Mouse (Mus musculus) forebrain, embryonic 10.5 days (tissue): Measurements from ENCODE around the gene Defb21. TPM values are rescaled to one million over a fixed set of nuclear protein-coding genes. Genes with fewer than 3 reads are reported as not detected.

ENCODE experiments used
- DNase-seq: peaks from one replicate; pipeline ENCODE4 v3.0.0-alpha.2; 2017; ENCODE audit warnings: low spot score; ENCODE audit errors: extremely low spot score
- H3K27ac ChIP-seq: fragments of 300-500 bp; sonication (generic); 2 replicates; pipeline ENCODE4 v1.5.1; 2016; ENCODE audit warnings: mild to moderate bottlenecking
- H3K27me3 ChIP-seq: fragments of 300-500 bp; sonication (generic); 2 replicates; pipeline ENCODE4 v1.6.1; 2016; ENCODE audit warnings: mild to moderate bottlenecking; ENCODE audit not compliant: poor library complexity, severe bottlenecking
- H3K36me3 ChIP-seq: fragments of 300-500 bp; sonication (generic); replicated peaks from 2 replicates; pipeline ENCODE4 v1.6.1; 2016; ENCODE audit warnings: mild to moderate bottlenecking, moderate library complexity
- H3K4me1 ChIP-seq: fragments of 300-500 bp; sonication (generic); 2 replicates; pipeline ENCODE4 v1.6.1; 2016
- H3K4me3 ChIP-seq: fragments of 300-500 bp; sonication (generic); 2 replicates; pipeline ENCODE4 v1.5.1; 2016; ENCODE audit warnings: mild to moderate bottlenecking, moderate library complexity
- H3K9me3 ChIP-seq: fragments of 300-500 bp; sonication (generic); 2 replicates; pipeline ENCODE4 v1.6.1; 2016; ENCODE audit warnings: mild to moderate bottlenecking, moderate library complexity
- WGBS: fragments of 180-500 bp; shearing (Covaris S2); methylation state at CpG from one replicate; pipeline ENCODE4 v1.1.7; 2016; 5-methylcytosine and 5-hydroxymethylcytosine counted together
- polyA plus RNA-seq: library from polyadenylated mRNA; unstranded; fragments of >200 nt; fragmentation: Nextera tagmentation; extraction: Ambion mirVana; gene quantifications from 2 replicates; pipeline ENCODE4 v1.2.1, GENCODE M21; 2016

The Defb21 gene
- polyA plus RNA-seq, 1 experiment from 2014 or later: not detected

- Histone ChIP-seq H3K27ac (no peak overlapping the region), H3K27me3 (no peaks in the 10 kb centered on the region), H3K36me3 (no peaks in the 10 kb centered on the region), H3K4me1 (no peaks in the 10 kb centered on the region), H3K9me3 (no peaks in the 10 kb centered on the region), H3K4me3 (no peak overlapping the region)
- 91% methylated on average over 8 of the region's 8 CpGs for WGBS
- no peak for DNase-seq
Observed at GRCm38 (mm10) chr2:152573484-152573883, 940 bp downstream of the Defb21 start.

GRCm38 (mm10) chr2:152580107-152580506, 7.6 kb downstream of the Defb21 start, which contains the start of gene Defb19:
Gene Defb19 (minus strand): TSS chr2:152580312.
- Histone ChIP-seq H3K27me3 (no peaks in the 10 kb centered on the region), H3K9me3 (no peaks in the 10 kb centered on the region), H3K36me3 (no peaks in the 10 kb centered on the region), H3K4me1 (0 out of 2 replicates have a peak, but pooled peaks cover under 1% of the 10 kb centered on the region), H3K4me3 (no peak within 1 kb of the TSS), H3K27ac (no peak within 1 kb of the TSS)
- DNase-seq: no peak
- WGBS: 72% methylated on average over 7 of the region's 7 CpGs

GRCm38 (mm10) chr2:152580612-152581011, 8.1 kb downstream of the Defb21 start:
- Histone ChIP-seq H3K27me3 (no peaks in the 10 kb centered on the region), H3K9me3 (no peaks in the 10 kb centered on the region), H3K27ac (no peak overlapping the region), H3K4me3 (no peak overlapping the region), H3K36me3 (no peaks in the 10 kb centered on the region), H3K4me1 (peaks cover 6% of the 10 kb centered on the region)
- 95% methylated on average over 11 of the region's 11 CpGs for WGBS
- no peak for DNase-seq

- H3K4me1 ChIP-seq: peaks cover 24% of the 10 kb centered on the region
- H3K27me3 ChIP-seq: no peaks in the 10 kb centered on the region
- no peak overlapping the region for H3K4me3 ChIP-seq
- WGBS: 77% methylated on average over 4 of the region's 4 CpGs
- no peak for DNase-seq
- H3K36me3 ChIP-seq: no peaks in the 10 kb centered on the region
- H3K27ac ChIP-seq: no peak overlapping the region
- H3K9me3 ChIP-seq: no peaks in the 10 kb centered on the region
Observed at GRCm38 (mm10) chr2:152586926-152587560, 14.5 kb downstream of the Defb21 start.

GRCm38 (mm10) chr2:152588450-152588849, 15.9 kb downstream of the Defb21 start:
- WGBS: 56% methylated on average over 2 of the region's 2 CpGs
- H3K4me3 ChIP-seq: no peak overlapping the region
- no peak overlapping the region for H3K27ac ChIP-seq
- no peaks in the 10 kb centered on the region for H3K27me3 ChIP-seq
- H3K36me3 ChIP-seq: no peaks in the 10 kb centered on the region
- DNase-seq: no peak
- H3K9me3 ChIP-seq: no peaks in the 10 kb centered on the region
- H3K4me1 ChIP-seq: peaks cover 24% of the 10 kb centered on the region

- Histone ChIP-seq H3K4me3 (no peak overlapping the region), H3K4me1 (peaks cover 24% of the 10 kb centered on the region), H3K27ac (no peak overlapping the region), H3K9me3 (no peaks in the 10 kb centered on the region), H3K36me3 (no peaks in the 10 kb centered on the region), H3K27me3 (no peaks in the 10 kb centered on the region)
- 38% methylated on average over 6 of the region's 6 CpGs for WGBS
- DNase-seq: no peak
Observed at GRCm38 (mm10) chr2:152589021-152589420, 16.5 kb downstream of the Defb21 start.

GRCm38 (mm10) chr2:152599299-152599698, 26.8 kb downstream of the Defb21 start, which contains the start of gene Defb45:
Gene Defb45 (minus strand): TSS chr2:152599399.
- no peak for DNase-seq
- H3K4me1 ChIP-seq: no peaks in the 10 kb centered on the region
- H3K36me3 ChIP-seq: no peaks in the 10 kb centered on the region
- H3K9me3 ChIP-seq: no peaks in the 10 kb centered on the region; the same call in 1 of the 2 replicates
- no peak within 1 kb of the TSS for H3K4me3 ChIP-seq
- no peaks in the 10 kb centered on the region for H3K27me3 ChIP-seq
- no peak within 1 kb of the TSS for H3K27ac ChIP-seq
- WGBS: 73% methylated on average over 7 of the region's 7 CpGs

GRCm38 (mm10) chr2:152600076-152600475, 27.5 kb downstream of the Defb21 start:
- WGBS: 91% methylated on average over 6 of the region's 6 CpGs
- H3K27me3 ChIP-seq: no peaks in the 10 kb centered on the region
- no peaks in the 10 kb centered on the region for H3K36me3 ChIP-seq
- no peaks in the 10 kb centered on the region for H3K4me1 ChIP-seq
- H3K9me3 ChIP-seq: no peaks in the 10 kb centered on the region; the same call in 1 of the 2 replicates
- DNase-seq: no peak
- H3K27ac ChIP-seq: no peak overlapping the region
- no peak overlapping the region for H3K4me3 ChIP-seq

GRCm38 (mm10) chr2:152601275-152601960, 28.9 kb downstream of the Defb21 start:
- Histone ChIP-seq H3K9me3 (no peaks in the 10 kb centered on the region; the same call in 1 of the 2 replicates), H3K36me3 (no peaks in the 10 kb centered on the region), H3K4me3 (no peak overlapping the region), H3K27ac (no peak overlapping the region), H3K4me1 (no peaks in the 10 kb centered on the region), H3K27me3 (no peaks in the 10 kb centered on the region)
- 74% methylated on average over 4 of the region's 4 CpGs for WGBS
- DNase-seq: no peak

GRCm38 (mm10) chr2:152604057-152604456, 31.5 kb downstream of the Defb21 start, which contains the start of gene Defb36:
Gene Defb36 (plus strand): TSS chr2:152604327.
- no peaks in the 10 kb centered on the region for H3K36me3 ChIP-seq
- 86% methylated on average over 15 of the region's 15 CpGs for WGBS
- H3K4me1 ChIP-seq: no peaks in the 10 kb centered on the region
- H3K27me3 ChIP-seq: no peaks in the 10 kb centered on the region
- H3K9me3 ChIP-seq: peaks cover 2% of the 10 kb centered on the region; the same call in 1 of the 2 replicates
- DNase-seq: no peak
- H3K27ac ChIP-seq: no peak within 1 kb of the TSS
- no peak within 1 kb of the TSS for H3K4me3 ChIP-seq

GRCm38 (mm10) chr2:152607746-152608145, 35.2 kb downstream of the Defb21 start:
- Histone ChIP-seq H3K27ac (no peak overlapping the region), H3K4me1 (peaks cover 10% of the 10 kb centered on the region), H3K27me3 (no peaks in the 10 kb centered on the region), H3K4me3 (no peak overlapping the region), H3K36me3 (no peaks in the 10 kb centered on the region), H3K9me3 (peaks cover 2% of the 10 kb centered on the region; the same call in 1 of the 2 replicates)
- no peak for DNase-seq
- WGBS: 82% methylated on average over 6 of the region's 6 CpGs

GRCm38 (mm10) chr2:152608719-152609118, 36.2 kb downstream of the Defb21 start:
- H3K27ac ChIP-seq: no peak overlapping the region
- H3K27me3 ChIP-seq: no peaks in the 10 kb centered on the region
- H3K9me3 ChIP-seq: peaks cover 2% of the 10 kb centered on the region; the same call in 1 of the 2 replicates
- no peak for DNase-seq
- peaks cover 10% of the 10 kb centered on the region for H3K4me1 ChIP-seq
- H3K36me3 ChIP-seq: no peaks in the 10 kb centered on the region
- 86% methylated on average over 1 of the region's 1 CpGs for WGBS
- H3K4me3 ChIP-seq: no peak overlapping the region

- DNase-seq: no peak
- H3K9me3 ChIP-seq: peaks cover 2% of the 10 kb centered on the region; the same call in 1 of the 2 replicates
- 34% methylated on average over 7 of the region's 8 CpGs for WGBS
- no peaks in the 10 kb centered on the region for H3K36me3 ChIP-seq
- peak overlapping the region; percentile 10; the same call in 1 of the 2 replicates for H3K4me3 ChIP-seq
- no peak overlapping the region for H3K27ac ChIP-seq
- H3K4me1 ChIP-seq: peaks cover 10% of the 10 kb centered on the region
- no peaks in the 10 kb centered on the region for H3K27me3 ChIP-seq
Observed at GRCm38 (mm10) chr2:152612193-152612592, 39.6 kb downstream of the Defb21 start.
